Mouse (Mus musculus) embryonic facial prominence, embryonic 15.5 days (tissue): Measurements from ENCODE around the gene Anks1. TPM values are rescaled to one million over a fixed set of nuclear protein-coding genes. Genes with fewer than 3 reads are reported as not detected.

Experiments used
- ATAC-seq: fragments of 200-750 bp; cut with Nextera tagmentation; 2 replicates; pipeline ENCODE4 v1.8.0; 2017; ENCODE audit warnings: low read depth, moderate TSS enrichment; ENCODE audit not compliant: insufficient number of reproducible peaks, low FRiP score, low TSS enrichment
- H3K27ac ChIP-seq: fragments of 300-500 bp; sonication (generic); replicated peaks from 2 replicates; pipeline ENCODE4 v1.5.1; 2015; ENCODE audit warnings: mild to moderate bottlenecking, inconsistent platforms
- H3K27me3 ChIP-seq: fragments of 300-500 bp; sonication (generic); 2 replicates; pipeline ENCODE4 v1.6.1; 2015; ENCODE audit warnings: inconsistent platforms
- H3K36me3 ChIP-seq: fragments of 300-500 bp; sonication (generic); 2 replicates; pipeline ENCODE4 v1.6.1; 2015; ENCODE audit warnings: mild to moderate bottlenecking, inconsistent platforms
- H3K4me1 ChIP-seq: fragments of 300-500 bp; sonication (generic); 2 replicates; pipeline ENCODE4 v1.6.1; 2015; ENCODE audit warnings: inconsistent platforms
- H3K4me2 ChIP-seq: fragments of 300-500 bp; sonication (generic); replicated peaks from 2 replicates; pipeline ENCODE4 v1.6.1; 2015; ENCODE audit warnings: mild to moderate bottlenecking, inconsistent platforms
- H3K4me3 ChIP-seq: fragments of 300-500 bp; sonication (generic); replicated peaks from 2 replicates; pipeline ENCODE4 v1.5.1; 2015; ENCODE audit warnings: mild to moderate bottlenecking, inconsistent platforms
- H3K9ac ChIP-seq: fragments of 300-500 bp; sonication (generic); 2 replicates; pipeline ENCODE4 v1.6.1; 2015; ENCODE audit warnings: inconsistent platforms
- H3K9me3 ChIP-seq: fragments of 300-500 bp; sonication (generic); replicated peaks from 2 replicates; pipeline ENCODE4 v1.6.1; 2016; ENCODE audit warnings: inconsistent platforms
- WGBS: fragments of 180-500 bp; shearing (Covaris S2); methylation state at CpG from one replicate; pipeline ENCODE4 v1.1.7; 2015; 5-methylcytosine and 5-hydroxymethylcytosine counted together
- polyA plus RNA-seq: library from polyadenylated mRNA; unstranded; fragments of >200 nt; fragmentation: Nextera tagmentation; extraction: Ambion mirVana; gene quantifications from 2 replicates; pipeline ENCODE4 v1.2.1, GENCODE M21; 2015

Gene Anks1
- 15.3 and 16.6 TPM in 2 replicates for polyA plus RNA-seq

GRCm38 (mm10) chr17:27908888-27909621, at the start of gene Anks1:
Gene Anks1 (plus strand): TSS chr17:27909306.
- WGBS, result under 1% methylated on average over 73 of the region's 78 CpGs
- H3K27ac ChIP-seq, result peak within 1 kb of the TSS; percentile 92
- peak within 1 kb of the TSS; percentile 89 for H3K9ac ChIP-seq
- ATAC-seq, result peak; percentile 85
- H3K4me1 ChIP-seq, result peaks cover 37% of the 10 kb centered on the region
- H3K9me3 ChIP-seq, result no peaks in the 10 kb centered on the region
- peaks cover 12% of the 10 kb centered on the region for H3K36me3 ChIP-seq
- H3K27me3 ChIP-seq, result no peaks in the 10 kb centered on the region
- peak within 1 kb of the TSS; percentile 89 for H3K4me2 ChIP-seq
- H3K4me3 ChIP-seq, result peak within 1 kb of the TSS; percentile 87

- 88% methylated on average over 2 of the region's 2 CpGs for WGBS
- Histone ChIP-seq H3K4me3 (no peak overlapping the region), H3K9me3 (no peaks in the 10 kb centered on the region), H3K36me3 (peaks cover 5% of the 10 kb centered on the region; the same call in 1 of the 2 replicates), H3K4me2 (no peak overlapping the region), H3K27me3 (no peaks in the 10 kb centered on the region), H3K9ac (no peak overlapping the region), H3K4me1 (no peaks in the 10 kb centered on the region), H3K27ac (no peak overlapping the region)
- ATAC-seq, result no peak
These were observed 43.6 kb upstream of the Anks1 start for GRCm38 (mm10) chr17:27865461-27865860.

DNA sequence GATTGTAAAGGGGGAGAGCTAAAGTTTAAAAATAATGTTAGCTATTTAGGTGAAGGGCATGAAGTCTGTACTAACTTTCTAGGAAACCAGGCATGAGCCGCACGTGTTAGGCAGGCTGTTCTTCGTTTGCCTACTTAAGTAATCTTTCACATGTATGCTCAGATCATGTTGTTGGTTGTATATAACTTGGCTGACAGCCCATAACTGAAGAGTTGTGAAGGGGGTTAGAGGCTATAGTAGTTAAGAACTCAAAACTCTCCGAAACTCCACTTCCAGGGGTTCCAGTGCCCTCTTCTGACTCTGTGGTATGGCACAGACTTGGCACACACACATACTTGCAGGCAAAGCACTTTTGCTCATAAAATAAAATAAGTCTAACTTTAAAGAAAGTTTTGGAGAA, 42.4 kb upstream of the Anks1 start:
- H3K4me3 ChIP-seq, result no peak overlapping the region
- no peaks in the 10 kb centered on the region for H3K27me3 ChIP-seq
- H3K9me3 ChIP-seq, result no peaks in the 10 kb centered on the region
- no peak for ATAC-seq
- H3K4me2 ChIP-seq, result no peak overlapping the region
- peaks cover 5% of the 10 kb centered on the region; the same call in 1 of the 2 replicates for H3K36me3 ChIP-seq
- 63% methylated on average over 4 of the region's 4 CpGs for WGBS
- no peak overlapping the region for H3K27ac ChIP-seq
- H3K9ac ChIP-seq, result no peak overlapping the region
- no peaks in the 10 kb centered on the region for H3K4me1 ChIP-seq

DNA sequence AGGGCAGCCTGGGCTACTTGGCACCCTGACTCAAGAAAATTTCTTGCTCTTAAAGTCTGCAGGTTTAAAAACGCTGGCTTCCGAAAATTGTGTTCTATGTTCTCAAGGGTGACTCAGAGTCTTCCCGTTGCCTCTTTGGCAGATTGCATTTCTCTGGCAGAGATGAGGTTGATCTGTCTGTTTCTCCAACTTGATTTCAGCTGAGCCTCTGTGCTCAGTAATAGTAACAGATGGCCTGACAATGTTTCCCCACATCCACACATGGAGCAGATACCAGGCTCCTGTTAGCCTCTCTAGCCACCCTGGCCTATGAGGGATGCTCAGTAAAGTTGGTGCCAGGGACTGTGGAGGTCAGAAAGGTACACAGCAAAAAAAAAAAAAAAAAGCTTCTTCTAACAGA, 37.3 kb upstream of the Anks1 start:
- H3K27ac ChIP-seq, result no peak overlapping the region
- H3K4me2 ChIP-seq, result no peak overlapping the region
- no peak overlapping the region for H3K4me3 ChIP-seq
- H3K36me3 ChIP-seq, result peaks cover 5% of the 10 kb centered on the region; the same call in 1 of the 2 replicates
- 90% methylated on average over 3 of the region's 3 CpGs for WGBS
- H3K27me3 ChIP-seq, result no peaks in the 10 kb centered on the region
- ATAC-seq, result no peak
- H3K4me1 ChIP-seq, result no peaks in the 10 kb centered on the region
- no peak overlapping the region for H3K9ac ChIP-seq
- H3K9me3 ChIP-seq, result no peaks in the 10 kb centered on the region

DNA sequence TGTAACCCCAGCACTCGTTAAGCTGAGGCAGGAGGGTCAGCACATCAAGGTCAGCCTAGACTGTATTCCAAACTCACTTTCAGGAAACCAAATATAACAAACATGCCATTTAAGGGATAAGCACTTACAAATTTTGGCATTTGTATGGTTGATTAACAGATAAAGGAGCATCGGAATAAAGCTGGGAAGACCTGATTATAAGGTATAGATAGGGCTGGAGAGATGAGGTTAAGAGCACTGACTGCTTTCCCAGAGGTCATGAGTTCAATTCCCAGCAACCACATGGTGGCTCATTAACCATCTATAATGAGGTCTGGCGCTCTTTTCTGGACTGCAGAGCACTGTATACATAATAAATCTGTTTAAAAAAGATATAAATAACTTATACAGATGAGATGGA, 35.5 kb upstream of the Anks1 start:
- H3K27ac ChIP-seq, result no peak overlapping the region
- H3K9me3 ChIP-seq, result no peaks in the 10 kb centered on the region
- no peak overlapping the region for H3K9ac ChIP-seq
- 74% methylated on average over 3 of the region's 3 CpGs for WGBS
- no peaks in the 10 kb centered on the region for H3K4me1 ChIP-seq
- H3K4me3 ChIP-seq, result no peak overlapping the region
- no peaks in the 10 kb centered on the region for H3K27me3 ChIP-seq
- no peak overlapping the region for H3K4me2 ChIP-seq
- ATAC-seq, result no peak
- peaks cover 12% of the 10 kb centered on the region; the same call in 1 of the 2 replicates for H3K36me3 ChIP-seq

GRCm38 (mm10) chr17:27874510-27874909, 34.6 kb upstream of the Anks1 start:
- peaks cover 19% of the 10 kb centered on the region; the same call in 1 of the 2 replicates for H3K36me3 ChIP-seq
- WGBS, result 57% methylated on average over 5 of the region's 5 CpGs
- no peak overlapping the region for H3K9ac ChIP-seq

DNA sequence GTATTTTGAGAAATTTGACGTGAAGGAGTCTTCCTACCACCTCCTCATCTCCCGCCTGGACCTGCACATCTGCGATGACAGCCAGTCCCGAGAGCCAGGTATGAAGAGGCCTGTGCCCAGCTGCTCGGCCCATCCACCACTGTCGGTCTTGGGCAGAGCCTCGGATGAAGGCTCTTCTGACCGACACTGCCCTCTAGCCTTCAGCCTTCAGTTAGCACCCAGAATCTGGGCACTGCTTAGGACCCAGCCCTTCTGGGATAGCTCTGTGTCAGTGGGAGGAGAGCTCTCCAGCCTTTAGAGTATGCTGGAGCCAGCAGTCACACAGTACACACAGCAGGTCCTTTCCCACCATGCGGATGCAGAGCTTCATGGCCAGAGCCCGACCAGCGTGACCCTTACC, 27.6 kb upstream of the Anks1 start:
- WGBS, result 62% methylated on average over 11 of the region's 11 CpGs
- ATAC-seq, result no peak
- H3K9ac ChIP-seq, result no peak overlapping the region
- H3K4me3 ChIP-seq, result no peak overlapping the region
- H3K4me1 ChIP-seq, result no peaks in the 10 kb centered on the region
- H3K36me3 ChIP-seq, result peaks cover 78% of the 10 kb centered on the region
- no peak overlapping the region for H3K27ac ChIP-seq
- no peak overlapping the region for H3K4me2 ChIP-seq
- H3K9me3 ChIP-seq, result no peaks in the 10 kb centered on the region
- no peaks in the 10 kb centered on the region for H3K27me3 ChIP-seq

More at GRCm38 (mm10) chr17:27874510-27874909, 34.6 kb upstream of the Anks1 start:
- ATAC-seq, result no peak
- H3K4me3 ChIP-seq, result no peak overlapping the region
- H3K4me1 ChIP-seq, result no peaks in the 10 kb centered on the region
- H3K27me3 ChIP-seq, result no peaks in the 10 kb centered on the region
- H3K9me3 ChIP-seq, result no peaks in the 10 kb centered on the region
- H3K27ac ChIP-seq, result no peak overlapping the region
- no peak overlapping the region for H3K4me2 ChIP-seq

- Histone ChIP-seq H3K27ac (no peak overlapping the region), H3K9me3 (no peaks in the 10 kb centered on the region), H3K9ac (no peak overlapping the region), H3K4me1 (no peaks in the 10 kb centered on the region), H3K27me3 (no peaks in the 10 kb centered on the region), H3K4me3 (no peak overlapping the region), H3K4me2 (no peak overlapping the region), H3K36me3 (peaks cover 86% of the 10 kb centered on the region)
- no peak for ATAC-seq
- 83% methylated on average over 8 of the region's 8 CpGs for WGBS
These were observed 26.0 kb upstream of the Anks1 start for GRCm38 (mm10) chr17:27883129-27883528.

- Histone ChIP-seq H3K36me3 (peaks cover 86% of the 10 kb centered on the region), H3K4me3 (no peak overlapping the region), H3K9ac (no peak overlapping the region), H3K27ac (no peak overlapping the region), H3K27me3 (no peaks in the 10 kb centered on the region), H3K9me3 (no peaks in the 10 kb centered on the region), H3K4me2 (no peak overlapping the region), H3K4me1 (no peaks in the 10 kb centered on the region)
- ATAC-seq, result no peak
- WGBS, result 93% methylated on average over 6 of the region's 6 CpGs
These were observed 25.1 kb upstream of the Anks1 start for GRCm38 (mm10) chr17:27883994-27884393.

- H3K4me2 ChIP-seq, result no peak overlapping the region
- H3K9me3 ChIP-seq, result no peaks in the 10 kb centered on the region
- H3K27me3 ChIP-seq, result no peaks in the 10 kb centered on the region
- H3K9ac ChIP-seq, result no peak overlapping the region
- no peak overlapping the region for H3K27ac ChIP-seq
- 84% methylated on average over 19 of the region's 19 CpGs for WGBS
- H3K36me3 ChIP-seq, result peaks cover 83% of the 10 kb centered on the region
- ATAC-seq, result no peak
- no peaks in the 10 kb centered on the region for H3K4me1 ChIP-seq
- H3K4me3 ChIP-seq, result no peak overlapping the region
These were observed 22.5 kb upstream of the Anks1 start for GRCm38 (mm10) chr17:27886499-27887210.

DNA sequence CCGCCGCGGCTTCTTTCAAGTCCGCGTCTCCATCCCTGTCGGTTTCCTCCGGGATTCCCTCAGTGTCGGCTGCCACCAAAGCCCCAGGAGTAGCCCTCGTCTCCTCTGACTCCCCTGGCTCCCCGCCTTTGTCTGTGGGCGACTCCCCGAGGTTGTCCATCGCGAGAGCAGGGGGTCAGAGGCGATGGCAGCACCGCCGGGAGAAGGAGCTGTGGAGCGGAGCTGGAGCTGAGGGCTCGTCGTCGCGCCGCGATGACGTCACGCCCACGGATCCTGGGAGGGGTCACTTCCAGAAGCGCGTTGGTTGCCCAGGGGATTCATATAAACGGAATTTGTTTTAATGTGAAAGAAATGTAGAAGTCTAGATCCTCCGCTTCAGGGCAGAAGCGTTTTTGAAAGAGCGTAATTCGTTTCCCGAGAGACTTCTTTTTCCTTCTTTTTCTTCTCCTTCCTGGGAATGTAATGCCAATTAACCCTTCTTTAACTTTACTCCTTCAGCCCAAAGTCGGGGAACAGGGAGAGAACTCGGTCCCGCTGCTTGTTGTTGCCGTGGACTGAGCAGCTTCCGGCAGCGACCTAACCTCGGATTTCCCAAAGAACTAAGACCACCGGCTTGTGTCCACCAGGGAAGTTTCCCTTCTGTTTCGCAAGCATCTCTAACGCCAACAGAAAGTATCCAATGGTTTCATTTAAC, 1.4 kb upstream of the Anks1 start:
- under 1% methylated on average over 45 of the region's 45 CpGs for WGBS
- ATAC-seq, result 0 out of 2 replicates have a peak, but pooled peaks have one; percentile 45

More for the DNA sequence above, 1.4 kb upstream of the Anks1 start:
- Histone ChIP-seq H3K4me3 (peak overlapping the region; percentile 87), H3K9me3 (no peaks in the 10 kb centered on the region), H3K4me2 (peak overlapping the region; percentile 89), H3K4me1 (peaks cover 37% of the 10 kb centered on the region), H3K9ac (peak overlapping the region; percentile 88), H3K27ac (peak overlapping the region; percentile 92), H3K36me3 (peaks cover 21% of the 10 kb centered on the region), H3K27me3 (no peaks in the 10 kb centered on the region)
